Mouse (Mus musculus) erythroblast, embryonic 14.5 days (primary cell): ENCODE results near the gene Slc13a5.

Experiments used
- GATA1 ChIP-seq: IDR thresholded peaks from 2 replicates; pipeline ENCODE4 v1.6.1; 2012; ENCODE audit warnings: low read length, inconsistent platforms, mixed read lengths
- TAL1 ChIP-seq: IDR thresholded peaks from 3 replicates; pipeline ENCODE4 v1.6.1; 2012; ENCODE audit warnings: low read length, inconsistent platforms, mixed read lengths

DNA sequence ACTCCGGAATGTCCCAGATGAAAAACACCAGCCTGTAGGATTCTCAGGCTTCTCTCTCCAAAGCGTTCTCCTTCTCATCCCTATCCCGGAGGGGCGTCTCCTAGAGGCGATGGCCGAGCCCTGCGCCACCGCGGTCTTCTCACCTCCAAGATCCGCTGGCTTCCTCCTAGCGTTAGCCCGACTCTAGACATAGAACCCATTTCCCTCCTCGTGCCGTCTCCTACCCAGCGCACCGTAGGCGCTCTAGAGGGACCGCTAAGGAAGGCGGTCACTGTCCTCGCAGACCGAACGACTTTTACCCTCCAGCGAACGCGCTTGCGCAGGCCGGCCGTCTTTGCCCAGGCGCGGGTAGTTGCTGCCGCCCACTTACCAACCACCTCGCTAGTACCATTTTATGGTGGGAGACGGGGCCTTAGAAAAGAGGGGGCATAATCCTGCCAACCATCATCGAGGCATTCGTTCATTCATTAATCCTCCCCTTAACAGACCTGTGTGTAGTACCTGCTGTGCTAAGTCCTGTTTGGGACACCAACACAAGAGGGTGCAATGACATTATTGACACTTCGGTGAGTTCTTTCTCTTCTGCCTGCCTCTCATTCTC, at the start of gene Slc13a5:
- TF ChIP-seq TAL1: no peak
- TF ChIP-seq GATA1: no peak
